Mouse (Mus musculus): ENCODE results near the gene Nfatc2.

Gene Nfatc2

DNA sequence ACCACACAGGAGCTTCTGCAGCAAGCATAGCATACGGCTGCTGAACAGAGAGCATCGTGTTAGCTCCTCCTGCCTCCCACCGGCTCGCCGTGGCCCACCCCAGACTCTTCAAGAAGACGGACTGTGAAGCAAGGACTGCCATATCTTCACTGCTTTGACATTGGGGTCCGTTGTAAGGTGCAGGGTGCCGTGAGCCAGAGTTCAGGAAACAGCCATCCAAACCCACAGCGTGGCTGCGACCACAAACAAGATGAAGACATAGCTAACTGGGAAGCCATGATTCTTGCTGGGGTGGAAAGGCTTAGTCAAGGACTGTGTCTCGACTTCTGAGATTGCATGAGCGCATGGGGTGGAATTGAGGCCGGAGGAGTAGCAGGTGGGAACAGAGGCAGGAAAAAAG lies 111.5 kb downstream of the Nfatc2 start:
- DNase-seq (ENCODE audit: low spot score in 2 of 2): no peak

DNA sequence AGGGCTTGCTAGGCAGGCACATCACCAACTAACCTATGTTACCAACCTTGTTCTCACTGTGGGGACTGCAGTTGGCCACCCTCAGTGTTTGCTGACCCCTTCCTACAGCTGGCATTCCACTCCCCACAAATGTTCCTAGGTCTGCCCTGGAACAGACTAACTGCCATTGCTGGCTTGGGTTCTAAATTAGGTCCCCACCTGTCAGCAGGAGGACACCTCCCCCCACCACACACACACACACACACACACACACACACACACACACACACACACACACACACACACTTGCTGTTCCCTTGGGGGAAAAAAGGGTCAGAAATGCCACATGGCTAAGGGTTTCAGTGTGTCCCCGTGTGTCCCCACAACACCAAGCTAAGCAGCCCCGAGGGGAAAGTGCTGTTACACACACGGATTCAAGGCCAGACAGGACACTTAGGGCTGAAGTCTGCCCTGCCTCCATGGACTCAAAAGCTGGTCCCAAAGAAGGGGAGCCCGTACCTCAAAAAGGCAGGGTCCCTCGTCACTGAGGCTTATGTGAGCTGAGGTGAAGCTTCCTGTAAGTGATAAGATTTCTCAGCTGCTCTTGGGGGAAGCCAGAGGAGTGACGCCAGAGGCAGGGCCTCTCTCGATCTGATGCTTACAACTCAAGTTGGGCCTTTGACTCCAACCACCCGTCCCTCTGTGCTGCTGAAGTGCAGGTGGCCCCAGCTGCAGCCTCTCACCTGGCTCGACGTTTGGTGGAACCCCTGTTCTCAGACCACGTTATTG lies 113.1 kb downstream of the Nfatc2 start:
- no peak for DNase-seq (ENCODE audit: low spot score in 2 of 2)

DNA sequence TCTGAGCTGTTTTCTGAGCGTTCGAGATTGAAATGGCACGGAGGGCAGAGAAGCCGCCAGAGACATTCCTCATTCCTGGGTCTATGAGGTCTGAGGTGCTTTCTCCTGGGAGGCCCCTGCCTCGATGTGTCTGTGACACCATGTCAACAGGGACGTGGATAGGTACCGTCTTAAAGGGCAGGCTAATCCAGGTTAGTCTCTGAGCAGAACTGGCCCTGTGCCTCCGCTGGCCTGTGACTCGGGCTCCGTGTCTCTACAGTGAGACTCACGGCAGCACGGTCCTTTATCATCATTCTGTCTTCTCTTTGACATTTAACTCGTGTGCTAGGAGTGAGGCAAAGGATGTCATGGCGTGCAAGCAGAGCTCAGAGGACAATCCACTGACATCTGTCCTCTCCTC lies 120.3 kb downstream of the Nfatc2 start:
- DNase-seq (ENCODE audit: low spot score in 2 of 2): no peak

DNA sequence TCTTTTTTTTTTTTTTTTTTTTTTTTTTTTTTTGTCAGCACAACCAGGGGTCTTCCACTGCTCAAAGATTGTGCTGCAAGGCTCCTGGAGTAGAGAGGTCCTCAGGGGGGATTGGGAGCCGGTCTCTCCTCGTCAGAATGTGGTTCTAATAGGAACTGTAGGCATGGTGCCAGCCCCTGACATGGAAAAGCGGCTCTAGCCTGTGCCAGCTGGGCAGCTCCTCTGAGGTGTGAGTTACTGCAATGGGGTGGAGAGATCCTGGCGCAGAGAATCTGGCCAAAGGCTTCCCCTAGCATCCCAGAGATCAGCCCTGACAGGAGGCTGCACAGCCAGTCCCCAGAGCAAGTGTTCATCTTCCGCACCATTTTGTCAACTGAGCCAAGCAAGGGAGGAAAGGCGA lies 120.8 kb downstream of the Nfatc2 start:
- DNase-seq (ENCODE audit: low spot score in 2 of 2): no peak

DNA sequence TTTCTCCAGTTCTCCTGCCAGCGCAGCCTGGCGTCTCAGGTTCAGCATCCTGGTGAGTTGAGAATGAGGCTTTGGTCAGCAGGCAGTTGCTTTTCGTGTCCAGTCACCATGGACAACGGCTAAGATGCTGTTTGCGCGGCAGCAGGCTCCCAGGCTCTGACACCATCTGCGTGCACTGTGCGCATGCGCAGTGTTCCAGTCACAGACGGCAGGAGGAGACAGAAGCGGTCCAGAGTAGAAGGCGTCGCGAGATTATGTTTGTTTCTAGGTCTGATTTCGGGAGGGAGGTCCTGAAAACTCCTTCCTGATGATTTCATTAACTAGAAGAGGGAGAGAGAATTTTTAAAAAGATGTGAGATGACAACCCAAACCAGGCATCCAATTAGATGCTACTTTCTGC lies 121.5 kb downstream of the Nfatc2 start:
- no peak for DNase-seq (ENCODE audit: low spot score in 2 of 2)

DNA sequence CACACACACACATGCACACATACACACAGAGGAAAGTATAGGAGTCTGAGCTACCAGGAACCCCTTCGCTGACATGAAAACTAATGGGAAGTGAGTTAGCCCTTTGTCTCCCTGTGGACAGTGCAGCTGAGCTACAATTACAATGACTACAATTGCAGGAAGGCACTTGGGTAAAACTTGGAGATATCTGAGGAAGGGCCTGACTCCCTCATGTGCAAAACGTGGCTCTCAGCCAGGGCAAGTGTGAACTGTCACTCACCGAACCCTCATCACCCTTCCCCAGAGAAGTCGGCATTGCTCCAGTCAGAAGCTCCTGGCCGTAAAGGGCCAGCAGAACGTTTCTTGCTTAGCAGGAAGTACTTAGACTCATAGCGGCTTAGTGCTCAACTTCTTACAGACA lies 123.0 kb downstream of the Nfatc2 start:
- no peak for DNase-seq (ENCODE audit: low spot score in 2 of 2)

DNA sequence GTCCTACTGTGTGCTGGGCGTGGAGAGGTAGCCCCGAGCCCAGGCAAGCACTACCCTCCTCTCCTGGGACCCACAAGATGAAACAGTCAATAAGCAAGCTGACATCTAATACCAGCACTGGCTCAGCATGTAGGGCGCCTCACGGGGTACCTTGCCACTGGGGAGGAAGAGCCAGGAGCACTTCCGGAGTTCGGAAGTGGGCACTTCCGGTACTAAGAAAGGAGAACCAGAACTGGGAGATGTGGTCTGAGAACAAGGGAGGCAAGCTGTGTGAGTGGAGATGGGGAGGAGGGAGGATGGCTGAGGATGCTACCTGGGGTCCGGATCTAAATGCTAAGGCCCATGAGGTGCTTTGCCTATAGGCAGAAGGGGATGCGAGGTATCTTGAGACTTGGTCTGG lies 128.0 kb downstream of the Nfatc2 start:
- DNase-seq (ENCODE audit: low spot score in 2 of 2): peak in 1 of 2 experiments; percentile 25

DNA sequence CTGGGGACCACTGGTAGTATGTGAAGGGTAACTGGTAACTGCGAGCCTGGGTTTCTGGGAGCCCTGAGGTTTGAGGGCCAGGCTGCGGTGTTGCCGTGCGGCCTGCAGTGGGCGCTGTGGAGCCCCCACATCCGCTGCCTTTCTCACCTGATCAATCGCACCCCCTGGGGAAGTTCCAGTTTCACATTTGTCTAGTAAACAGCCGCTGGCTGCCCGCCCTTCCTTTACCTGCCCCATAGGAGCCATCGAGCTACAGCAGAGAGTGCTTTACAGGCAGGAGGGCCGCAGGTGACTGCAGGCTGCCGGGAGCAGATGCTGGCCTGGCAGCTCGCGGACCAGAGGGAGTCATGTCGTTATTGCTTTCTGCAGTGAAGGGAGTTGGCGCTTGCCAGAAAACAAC lies 128.6 kb downstream of the Nfatc2 start:
- peak; percentile 60 to 80 for DNase-seq (ENCODE audit: low spot score in 2 of 2)

DNA sequence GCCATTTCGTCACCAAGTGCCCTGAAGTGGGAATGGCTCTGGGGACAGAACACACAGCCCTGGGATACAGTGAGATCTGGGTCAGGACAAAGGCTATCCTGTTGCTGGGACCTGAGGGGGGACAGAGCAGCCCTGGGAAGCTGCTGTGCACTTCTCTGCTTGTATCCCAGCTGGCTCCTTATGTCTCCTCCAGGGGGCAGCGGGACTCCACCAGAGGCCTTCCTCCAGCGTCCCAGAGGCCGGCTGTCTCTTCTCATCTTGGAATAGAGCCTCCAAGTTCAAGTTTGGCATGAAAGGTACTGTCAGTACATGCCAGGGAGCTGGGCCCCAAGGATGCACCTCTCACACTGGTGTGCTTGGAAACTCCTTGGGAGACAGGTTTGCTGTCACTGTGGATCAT lies 132.4 kb downstream of the Nfatc2 start:
- DNase-seq (ENCODE audit: low spot score in 2 of 2): peak; percentile 19 to 63

DNA sequence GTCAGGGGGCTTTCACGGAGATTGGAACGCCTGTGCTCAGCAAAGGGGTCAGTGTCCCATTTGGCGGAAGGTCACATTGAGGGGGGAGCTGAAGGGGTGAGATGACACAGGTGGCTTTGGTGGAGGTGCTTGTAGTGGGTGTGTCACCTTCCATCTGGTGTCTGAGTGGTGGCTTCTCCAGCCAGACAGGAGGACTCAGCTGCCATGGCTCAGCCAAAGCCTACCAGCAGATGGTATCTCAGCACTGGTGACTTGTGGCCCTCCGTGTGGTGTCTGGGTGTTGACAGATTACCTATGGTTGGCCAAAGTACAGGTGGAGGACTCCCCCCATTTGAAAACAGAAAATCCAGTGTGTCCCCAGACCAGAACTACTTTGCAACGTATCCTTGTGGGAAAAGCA lies 134.3 kb downstream of the Nfatc2 start:
- no peak for DNase-seq (ENCODE audit: low spot score in 2 of 2)

DNA sequence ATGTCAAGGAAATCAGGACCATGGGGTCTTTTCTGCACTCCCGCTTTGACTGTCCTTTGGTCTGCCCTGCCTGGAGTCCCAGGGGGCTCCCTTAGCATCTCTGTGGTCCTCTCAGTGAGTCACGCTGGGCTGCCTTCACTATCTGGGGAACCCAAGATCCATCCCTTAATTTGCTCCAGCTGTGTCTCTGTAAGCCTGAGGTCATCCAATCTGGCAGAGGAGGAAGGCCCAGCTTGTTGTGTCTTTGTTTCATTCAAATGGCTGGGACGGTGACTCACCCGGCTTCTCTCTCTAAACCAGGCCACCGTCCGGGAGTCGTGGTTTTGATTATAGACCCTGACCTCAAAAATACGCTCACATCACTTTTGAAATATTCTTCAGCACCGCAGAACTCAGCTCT lies 135.4 kb downstream of the Nfatc2 start:
- DNase-seq (ENCODE audit: low spot score in 2 of 2): no peak

DNA sequence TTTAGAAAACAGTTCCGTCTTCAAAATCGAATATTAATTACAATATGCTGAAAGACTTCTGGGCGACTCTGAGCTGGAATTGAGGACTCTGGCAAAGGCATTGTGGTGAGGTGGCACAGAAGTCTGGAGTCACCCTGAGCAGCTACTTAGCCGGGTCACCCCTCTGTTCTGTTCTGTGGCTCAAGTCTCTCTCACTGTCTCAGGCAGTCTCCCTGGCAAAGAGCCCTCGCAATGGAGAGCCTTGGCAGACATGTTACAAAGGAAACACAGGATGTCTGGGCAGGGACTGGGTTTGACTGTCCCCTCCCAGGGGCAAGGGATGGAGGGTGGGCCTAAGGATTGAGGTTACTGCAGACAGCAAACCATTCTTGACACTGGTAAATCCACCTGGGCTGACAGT lies 135.8 kb downstream of the Nfatc2 start:
- DNase-seq (ENCODE audit: low spot score in 2 of 2): no peak

DNA sequence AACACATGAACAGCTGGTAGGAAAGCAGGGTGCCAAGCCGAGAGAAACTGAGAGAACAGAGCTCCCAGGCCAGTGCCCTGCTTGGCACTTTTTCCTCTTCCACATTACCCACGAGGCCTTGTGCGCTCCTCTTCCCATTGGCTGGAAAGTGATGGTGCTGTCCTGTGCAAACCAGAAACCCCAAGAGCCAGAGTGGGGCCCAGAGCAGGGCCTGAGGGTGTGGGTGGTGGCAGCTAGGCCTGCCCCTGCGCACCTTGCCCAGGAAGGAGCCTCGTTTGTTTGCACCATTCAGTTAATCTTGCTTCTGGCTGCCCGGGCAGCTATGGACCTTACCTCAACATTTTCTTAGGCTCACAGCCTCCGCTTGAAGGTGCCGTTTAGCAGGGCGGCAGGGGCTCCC lies 139.6 kb downstream of the Nfatc2 start:
- DNase-seq (ENCODE audit: low spot score in 2 of 2): no peak

DNA sequence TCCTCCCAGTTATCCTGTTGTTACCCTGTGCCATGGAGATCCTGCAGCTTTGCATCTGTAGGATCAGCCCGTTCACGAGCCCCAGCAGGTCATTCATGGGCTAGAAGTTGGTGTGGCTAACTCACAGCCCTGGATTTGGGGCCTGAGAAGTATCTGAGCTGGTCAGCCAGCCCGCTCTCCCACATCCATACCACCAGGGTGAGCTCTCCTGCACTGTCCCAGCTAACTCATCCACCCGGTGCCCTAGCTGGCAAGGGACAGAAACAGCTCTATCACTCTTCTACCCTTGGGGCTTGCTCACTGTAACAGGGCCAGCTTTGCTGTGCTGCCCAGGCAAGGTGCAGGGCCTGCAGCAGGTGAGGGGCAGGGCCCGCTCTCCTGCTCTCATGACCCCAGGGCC lies 141.8 kb downstream of the Nfatc2 start:
- no peak for DNase-seq (ENCODE audit: low spot score in 2 of 2)

DNA sequence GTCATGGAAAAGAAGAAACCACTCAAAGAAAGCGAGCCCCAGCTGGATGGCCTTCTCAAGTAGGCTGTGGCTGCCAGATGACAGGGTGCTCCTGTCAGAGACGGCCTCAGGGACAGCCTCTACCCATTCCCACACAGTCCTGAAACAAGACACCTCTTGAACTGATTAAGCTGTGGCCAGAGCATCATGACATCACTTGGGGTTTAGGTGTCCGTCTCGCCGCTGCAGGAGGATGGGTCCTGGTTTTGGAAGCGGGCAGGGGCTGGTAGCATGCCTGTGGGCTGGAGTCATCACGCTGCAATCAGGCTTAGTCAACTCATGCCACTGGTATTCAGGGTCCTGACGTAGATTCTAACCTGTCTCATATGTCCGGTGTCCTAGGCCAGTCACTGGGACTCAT lies 142.9 kb downstream of the Nfatc2 start:
- no peak for DNase-seq (ENCODE audit: low spot score in 2 of 2)

DNA sequence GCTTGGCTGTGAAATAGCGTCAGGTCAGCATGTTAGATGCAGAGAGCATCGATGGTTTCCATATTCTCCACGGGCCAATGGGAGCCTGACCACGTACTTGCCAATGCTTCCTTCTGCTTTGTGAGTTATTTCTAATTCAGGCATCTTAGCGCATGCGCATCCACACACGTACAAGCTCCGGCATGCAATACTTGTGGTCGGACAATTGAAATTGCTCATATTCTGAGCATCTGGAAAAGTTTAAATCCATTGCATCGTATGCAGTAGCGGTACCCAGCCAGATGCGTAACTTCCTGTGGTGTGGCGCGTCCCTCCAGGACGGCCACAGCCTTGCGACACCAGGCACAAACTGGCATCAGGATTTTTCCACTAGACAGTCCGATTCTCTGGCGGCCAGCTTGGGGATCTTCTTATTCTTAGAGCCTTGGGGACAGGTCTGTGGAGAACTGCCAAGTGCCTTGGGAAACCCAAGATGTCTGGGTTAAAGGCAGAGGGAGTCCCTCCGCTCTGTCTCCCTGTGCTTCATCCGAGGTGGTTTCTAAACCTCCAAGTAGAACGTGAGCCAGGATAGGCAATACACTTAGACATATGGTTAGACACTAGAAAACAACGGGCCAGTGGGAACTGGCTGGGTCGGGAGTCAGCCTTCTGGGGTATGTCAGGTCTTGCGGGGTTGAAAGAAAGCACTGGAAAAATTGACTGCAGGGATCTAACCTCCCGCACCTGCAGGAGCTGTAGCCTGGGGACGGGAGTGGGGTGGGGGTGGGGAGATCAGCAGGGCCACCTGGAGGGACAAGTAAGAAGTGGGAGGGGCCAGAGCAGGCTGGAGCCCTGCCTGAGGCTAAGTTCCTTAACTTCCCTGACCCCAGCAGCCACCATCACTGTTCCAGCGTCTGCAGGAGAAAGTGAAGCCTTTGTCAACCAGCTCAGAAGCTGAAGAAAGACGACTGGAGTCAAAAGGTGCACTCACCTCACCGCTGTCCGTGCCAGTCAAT lies 149.4 kb downstream of the Nfatc2 start:
- DNase-seq (ENCODE audit: low spot score in 2 of 2): no peak

DNA sequence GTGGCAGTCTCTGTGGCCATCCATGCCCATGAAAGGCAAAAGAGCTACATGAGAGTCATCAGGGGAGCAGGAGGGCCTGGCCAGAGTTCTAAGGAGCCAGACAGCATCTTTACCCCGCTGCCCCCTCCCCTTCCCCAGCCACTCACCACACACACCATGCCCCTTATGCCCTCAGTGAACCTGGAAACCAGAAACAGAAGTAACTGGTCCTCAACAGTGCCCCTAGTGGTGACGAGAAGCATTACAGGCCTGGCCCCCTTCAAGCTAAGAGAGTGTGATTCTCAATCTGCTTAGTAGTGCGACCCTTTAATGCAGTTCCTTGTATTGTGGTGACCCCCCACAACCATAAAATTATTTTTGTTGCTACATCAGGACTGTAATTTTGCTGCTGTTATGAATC lies 150.5 kb downstream of the Nfatc2 start:
- peak in 1 of 2 experiments; percentile 56 for DNase-seq (ENCODE audit: low spot score in 2 of 2)

DNA sequence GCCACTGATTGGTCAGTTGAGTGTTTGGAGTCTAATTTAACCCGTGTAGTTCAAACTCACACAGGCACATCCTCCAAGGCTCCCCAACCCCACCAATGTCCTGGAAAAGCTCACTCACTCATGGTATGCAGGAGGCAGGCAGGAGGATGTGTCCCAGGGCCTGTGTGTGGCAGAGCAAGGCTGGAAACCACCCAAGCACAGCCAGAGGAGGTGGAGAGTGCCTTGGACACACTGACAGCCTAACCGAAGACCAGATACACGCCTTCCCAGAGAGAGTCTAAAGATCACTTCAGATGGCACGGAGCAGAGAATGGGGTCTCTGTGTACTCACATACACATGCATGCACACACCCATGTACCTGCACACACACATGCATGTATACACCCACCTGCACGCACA lies 153.4 kb downstream of the Nfatc2 start:
- no peak for DNase-seq (ENCODE audit: low spot score in 2 of 2)

DNA sequence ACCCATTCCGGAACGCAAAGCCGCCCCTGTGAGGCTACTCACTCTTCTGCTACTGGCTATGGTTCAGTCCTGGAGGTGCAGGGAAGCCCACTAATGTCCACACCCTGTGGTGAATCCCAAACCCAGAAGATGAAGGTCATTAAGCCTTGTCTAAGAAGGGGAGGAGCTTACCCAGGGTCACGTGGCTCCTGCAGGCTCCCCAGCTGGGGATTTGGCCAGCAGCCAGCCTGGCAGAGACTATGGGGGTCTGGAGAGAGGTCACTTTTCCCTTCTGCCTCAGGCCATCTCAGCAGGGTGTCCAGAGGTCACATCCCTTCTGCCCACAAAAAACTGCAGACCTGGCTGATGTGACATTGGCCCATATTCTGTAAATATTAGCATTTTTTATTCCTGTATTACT lies 153.9 kb downstream of the Nfatc2 start:
- DNase-seq (ENCODE audit: low spot score in 2 of 2): no peak

DNA sequence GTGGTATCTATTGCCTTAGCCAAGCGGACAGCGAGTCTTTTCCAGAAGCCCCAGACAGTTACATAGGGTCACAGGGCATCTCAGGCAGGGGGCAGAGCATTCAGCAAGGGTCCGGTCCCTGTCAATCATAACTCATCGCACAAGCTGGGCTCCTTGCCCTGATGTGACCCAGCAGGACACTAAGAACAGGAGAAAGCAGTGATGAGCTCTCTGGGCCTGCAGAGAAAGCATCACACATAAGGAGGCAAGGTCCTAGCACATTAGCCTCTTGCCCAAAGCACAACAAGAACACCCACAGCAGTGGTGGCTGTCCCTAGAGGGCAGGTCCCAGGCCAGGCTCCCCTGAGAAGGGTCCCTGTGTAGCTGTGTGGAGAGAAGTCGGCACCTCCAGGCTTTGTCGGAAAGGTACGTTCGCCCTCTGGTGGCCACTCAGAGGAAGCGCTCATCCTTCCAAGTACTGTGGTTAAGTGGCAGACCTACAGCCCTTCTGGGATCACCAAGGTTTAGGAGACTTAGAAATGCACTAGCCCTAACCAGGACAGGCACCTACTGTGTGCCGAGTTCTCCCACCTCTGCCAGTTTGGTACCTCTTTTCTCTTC lies 156.1 kb downstream of the Nfatc2 start:
- peak; percentile 28 to 72 for DNase-seq (ENCODE audit: low spot score in 2 of 2)

DNA sequence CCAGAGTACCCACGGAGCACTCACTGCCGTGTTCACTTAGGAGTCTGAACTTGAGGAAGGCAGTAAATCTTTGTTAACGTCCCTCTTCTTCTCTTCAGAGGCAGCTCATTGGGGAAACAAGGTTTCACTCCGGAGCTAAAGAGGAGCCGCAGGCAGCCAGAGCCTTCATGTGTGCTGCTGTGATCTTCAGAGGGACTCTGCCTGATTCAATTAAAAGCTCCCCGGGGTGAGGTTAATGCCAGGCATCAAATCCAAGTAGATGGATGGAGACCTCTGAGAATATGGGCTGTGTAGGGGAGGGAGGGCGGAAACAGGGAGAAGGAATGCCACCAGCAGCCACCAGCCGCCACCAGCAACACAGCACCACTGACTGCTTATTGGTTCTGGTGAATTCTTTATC lies 157.3 kb downstream of the Nfatc2 start:
- DNase-seq (ENCODE audit: low spot score in 2 of 2): no peak

DNA sequence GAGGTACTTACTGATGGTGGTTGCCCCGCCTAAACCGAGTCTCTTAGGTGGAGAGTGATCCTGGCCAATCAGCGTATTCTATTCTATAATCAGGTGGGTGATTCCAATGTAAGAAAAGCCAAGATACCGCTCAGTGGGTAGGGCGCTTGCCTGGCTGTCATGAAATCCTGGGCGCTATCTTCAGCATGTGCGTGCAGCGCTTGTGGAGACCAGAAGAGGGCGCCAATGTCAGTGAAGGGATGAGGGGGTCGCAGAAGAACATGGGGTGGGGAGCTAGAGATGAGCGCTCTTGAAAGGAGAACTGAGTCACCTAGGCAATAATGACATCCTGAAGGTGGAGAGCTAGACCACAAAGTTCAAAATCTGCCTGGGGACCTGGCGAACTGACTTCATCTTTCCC lies 160.0 kb downstream of the Nfatc2 start:
- DNase-seq (ENCODE audit: low spot score in 2 of 2): no peak

DNA sequence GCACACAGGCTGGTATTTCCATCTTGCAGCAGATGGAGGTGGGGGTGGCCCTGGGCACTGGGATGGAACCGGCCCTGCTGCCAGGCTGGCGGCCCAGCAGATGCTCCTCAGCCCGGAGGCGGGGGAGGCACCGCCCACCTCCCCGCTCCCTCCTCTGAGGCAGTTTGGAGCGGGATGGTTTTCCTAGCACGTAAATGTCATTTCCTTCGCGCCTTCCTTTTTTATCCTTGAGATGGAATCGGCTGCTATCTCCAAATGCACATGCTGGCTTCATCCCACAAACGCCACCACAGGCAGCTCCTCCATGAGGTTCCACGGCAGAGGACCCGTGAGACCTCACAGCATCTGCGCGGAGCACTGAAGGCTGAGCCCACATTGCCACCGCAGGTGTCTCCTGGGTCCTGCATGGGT lies 160.5 kb downstream of the Nfatc2 start:
- DNase-seq (ENCODE audit: low spot score in 2 of 2): no peak

All from spleen, postnatal 10 days (tissue).